ENCODE assay signal across 27 mouse cellular contexts in the genomic region with DNA sequence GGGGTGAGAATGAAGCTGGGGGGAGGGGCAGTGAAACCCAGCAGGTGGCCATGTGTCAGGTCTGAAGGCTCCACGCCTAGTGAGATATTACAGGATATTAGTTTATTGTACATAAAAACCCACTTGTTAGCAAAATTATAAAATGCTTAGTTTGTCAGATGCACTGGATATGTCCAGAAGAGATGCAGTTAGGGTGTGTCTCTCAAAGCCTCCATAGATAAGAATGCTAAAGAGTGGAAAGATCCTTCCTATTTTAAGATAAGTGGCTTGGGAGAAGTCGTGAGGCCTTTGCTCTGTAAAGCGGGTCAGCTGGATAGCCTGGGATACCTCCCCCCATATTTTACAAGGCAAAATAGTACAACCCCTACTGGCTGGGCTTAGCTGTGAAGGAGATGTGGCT. TPM values are rescaled to one million over a fixed set of nuclear protein-coding genes. Genes with fewer than 3 reads are reported as not detected.
DNase-seq lines count a peak whose midpoint lies in the region; ATAC-seq and TF ChIP-seq lines count a peak whose summit lies in the region.
"Had no signal": no experiment of that assay in that cellular context is flagged by ENCODE, and none has a peak within 500 bp of the region (broad histone marks: within the 10 kb centered on the region; RNA-seq: fewer than 3 reads in every experiment).

No protein-coding gene starts in this region.

- H3K27ac ChIP-seq in liver, embryonic 11.5 days (ENCODE audit: low read depth, low read length) = peak overlapping the region; percentile 58; the same call in 1 of the 2 replicates
- H3K27ac ChIP-seq in liver, postnatal 0 days (ENCODE audit: low read depth) = no peak overlapping the region
- H3K27ac ChIP-seq in MEL (ENCODE audit: control insufficient read depth, low read depth, low read length) = peak overlapping the region; percentile 73
- H3K27ac ChIP-seq in liver, embryonic 13.5 days = peak overlapping the region; percentile 68
- H3K27ac ChIP-seq in liver, embryonic 15.5 days (replicated peaks) = 0 out of 2 replicates have a peak overlapping the region, but pooled peaks have one; percentile 29
- H3K27ac ChIP-seq: embryonic facial prominence, embryonic 13.5 days; embryonic facial prominence, embryonic 15.5 days; forebrain, embryonic 10.5 days; forebrain, embryonic 12.5 days had no signal

- TF ChIP-seq POLR2A in MEL (IDR thresholded peaks at IDR 0.05; ENCODE audit: control insufficient read depth in 1 of 2, insufficient read depth in 1 of 2, low read depth in 1 of 2, low read length in 2 of 2, poor library complexity in 1 of 2) = no peak

- H3K36me3 ChIP-seq in liver, embryonic 11.5 days (ENCODE audit: control insufficient read depth, insufficient read depth, low read length) = no peaks in the 10 kb centered on the region
- H3K36me3 ChIP-seq in liver, postnatal 0 days (replicated peaks; ENCODE audit: insufficient read depth, low read length) = peaks cover 4% of the 10 kb centered on the region; the same call in 1 of the 2 replicates
- peaks cover 0 to 27% of the 10 kb centered on the region in 2 experiments; a peak in 2 of 4 replicates for H3K36me3 ChIP-seq in MEL (ENCODE audit: control insufficient read depth in 1 of 2, insufficient read depth in 2 of 2, low read length in 2 of 2)
- peaks cover 12% of the 10 kb centered on the region for H3K36me3 ChIP-seq in liver, embryonic 13.5 days
- H3K36me3 ChIP-seq in liver, embryonic 15.5 days (replicated peaks) = no peaks in the 10 kb centered on the region

- H3K4me2 ChIP-seq in liver, embryonic 11.5 days = peak overlapping the region; percentile 40
- H3K4me2 ChIP-seq in liver, postnatal 0 days (ENCODE audit: low read depth, low read length) = no peak overlapping the region
- peak overlapping the region; percentile 46 for H3K4me2 ChIP-seq in liver, embryonic 13.5 days
- H3K4me2 ChIP-seq in liver, embryonic 15.5 days = peak overlapping the region; percentile 31
- H3K4me2 ChIP-seq: embryonic facial prominence, embryonic 13.5 days; embryonic facial prominence, embryonic 15.5 days; forebrain, embryonic 12.5 days had no signal

- no peak for DNase-seq in liver, embryonic 11.5 days (ENCODE audit: low spot score)
- DNase-seq in liver, postnatal 0 days = no peak
- peak; percentile 49 for DNase-seq in MEL (ENCODE audit: low read depth, low spot score)
- DNase-seq in liver, embryonic 13.5 days = no peak
- DNase-seq in spleen, postnatal 36 days (ENCODE audit: low spot score in 2 of 2) = no peak
- no peak for DNase-seq in heart, postnatal 36 days
- DNase-seq: adrenal gland, adult 2 months; adrenal gland, postnatal 10 days; adrenal gland, postnatal 25 days; B cell, adult 2 months; cerebellum, adult 11-12 months; cerebellum, adult 2 months; cerebellum, adult 9-10 months; cerebellum, postnatal 10 days; cerebellum, postnatal 25 days; embryo, embryonic 11 days had no signal

- intact Hi-C loops in heart, postnatal 36 days (cut with DNase I) = no loop called here

- WGBS in liver, embryonic 11.5 days = 49% methylated on average over 3 of the region's 3 CpGs
- 58% methylated on average over 3 of the region's 3 CpGs for WGBS in liver, postnatal 0 days (ENCODE audit: insufficient replicate concordance)
- 22% methylated on average over 3 of the region's 3 CpGs for WGBS in liver, embryonic 13.5 days (ENCODE audit: insufficient replicate concordance)
- WGBS in liver, embryonic 15.5 days (ENCODE audit: insufficient replicate concordance) = 28% methylated on average over 3 of the region's 3 CpGs

- no peaks in the 10 kb centered on the region for H3K27me3 ChIP-seq in liver, embryonic 11.5 days (replicated peaks; ENCODE audit: control insufficient read depth, insufficient read depth, low read length)
- H3K27me3 ChIP-seq in liver, postnatal 0 days (ENCODE audit: insufficient read depth, low read length) = no peaks in the 10 kb centered on the region
- H3K27me3 ChIP-seq in MEL (ENCODE audit: control insufficient read depth in 1 of 2, insufficient read depth in 2 of 2, low read length in 2 of 2) = no peaks in the 10 kb centered on the region
- peaks cover 3% of the 10 kb centered on the region; the same call in 1 of the 2 replicates for H3K27me3 ChIP-seq in liver, embryonic 13.5 days
- H3K27me3 ChIP-seq in liver, embryonic 15.5 days = peaks cover 3% of the 10 kb centered on the region; the same call in 1 of the 2 replicates
- H3K27me3 ChIP-seq: embryonic facial prominence, embryonic 13.5 days; embryonic facial prominence, embryonic 15.5 days had no signal

- H3K9me3 ChIP-seq in liver, embryonic 11.5 days (ENCODE audit: control insufficient read depth, low read length) = no peaks in the 10 kb centered on the region
- no peaks in the 10 kb centered on the region for H3K9me3 ChIP-seq in liver, postnatal 0 days (ENCODE audit: low read length)
- no peaks in the 10 kb centered on the region for H3K9me3 ChIP-seq in MEL (replicated peaks; ENCODE audit: insufficient read depth, low read length)
- no peaks in the 10 kb centered on the region for H3K9me3 ChIP-seq in liver, embryonic 13.5 days (replicated peaks)
- H3K9me3 ChIP-seq in liver, embryonic 15.5 days (replicated peaks) = no peaks in the 10 kb centered on the region
- H3K9me3 ChIP-seq: embryonic facial prominence, embryonic 13.5 days; embryonic facial prominence, embryonic 15.5 days; forebrain, embryonic 10.5 days; forebrain, embryonic 12.5 days; G1E had no signal

- no peak for ATAC-seq in liver, embryonic 11.5 days (replicated peaks; ENCODE audit: low FRiP score)
- ATAC-seq in liver, postnatal 0 days = no peak
- no peak for ATAC-seq in liver, embryonic 13.5 days (ENCODE audit: low read depth)
- ATAC-seq in liver, embryonic 15.5 days (ENCODE audit: insufficient read depth) = no peak
- no peak for ATAC-seq in inflammation-experienced regulatory T-cells, adult 6 months
- ATAC-seq: CD4-positive, CD25-positive, alpha-beta regulatory T cell, adult 4 months; forebrain, embryonic 14.5 days; forebrain, embryonic 16.5 days had no signal

- no peak for TF ChIP-seq CTCF in liver, postnatal 0 days (IDR thresholded peaks at IDR 0.05; ENCODE audit: low read depth)
- TF ChIP-seq CTCF in MEL (IDR thresholded peaks at IDR 0.05 in 2 of 3, conservative IDR thresholded peaks at IDR 0.05 in 1 of 3; ENCODE audit: control insufficient read depth in 1 of 3, insufficient read depth in 1 of 3, low read depth in 2 of 3, low read length in 3 of 3, poor library complexity in 1 of 3, severe bottlenecking in 1 of 3) = no peak

- no peak overlapping the region for H3K4me3 ChIP-seq in liver, embryonic 11.5 days (ENCODE audit: low read depth, low read length)
- no peak overlapping the region for H3K4me3 ChIP-seq in liver, postnatal 0 days (ENCODE audit: low read depth, low read length)
- H3K4me3 ChIP-seq in MEL (ENCODE audit: control insufficient read depth in 1 of 2, insufficient read depth in 1 of 2, low read depth in 2 of 2, low read length in 2 of 2) = peak overlapping the region; percentile 16 to 26; a peak in 2 of 4 replicates
- H3K4me3 ChIP-seq in liver, embryonic 13.5 days (replicated peaks) = no peak overlapping the region
- H3K4me3 ChIP-seq in liver, embryonic 15.5 days (replicated peaks) = no peak overlapping the region
- H3K4me3 ChIP-seq: embryonic facial prominence, embryonic 13.5 days; embryonic facial prominence, embryonic 15.5 days; erythroblast, embryonic 14.5 days; forebrain, embryonic 10.5 days; forebrain, embryonic 12.5 days had no signal

- TF ChIP-seq EP300 in liver, postnatal 0 days (IDR thresholded peaks at IDR 0.05; ENCODE audit: low read depth) = no peak
- peak; percentile 71 to 76; a peak in 3 of 4 replicates for TF ChIP-seq EP300 in MEL (IDR thresholded peaks at IDR 0.05; ENCODE audit: low read depth in 1 of 2, low read length in 2 of 2)

- H3K9ac ChIP-seq in liver, embryonic 11.5 days (ENCODE audit: low read depth, low read length) = no peak overlapping the region
- H3K9ac ChIP-seq in liver, postnatal 0 days (replicated peaks) = no peak overlapping the region
- peak overlapping the region; percentile 30 for H3K9ac ChIP-seq in MEL (ENCODE audit: control insufficient read depth, low read depth, low read length, poor library complexity, severe bottlenecking)
- peak overlapping the region; percentile 50; the same call in 1 of the 2 replicates for H3K9ac ChIP-seq in liver, embryonic 13.5 days
- no peak overlapping the region for H3K9ac ChIP-seq in liver, embryonic 15.5 days
- H3K9ac ChIP-seq: embryonic facial prominence, embryonic 13.5 days; embryonic facial prominence, embryonic 15.5 days; forebrain, embryonic 12.5 days had no signal

- no peak for TF ChIP-seq RAD21 in MEL (IDR thresholded peaks at IDR 0.05; ENCODE audit: low read depth, low read length)

- H3K4me1 ChIP-seq in liver, embryonic 11.5 days (replicated peaks; ENCODE audit: control insufficient read depth, insufficient read depth, low read length) = peaks cover 22% of the 10 kb centered on the region
- H3K4me1 ChIP-seq in liver, postnatal 0 days (ENCODE audit: insufficient read depth) = peaks cover 22% of the 10 kb centered on the region
- peaks cover 25 to 27% of the 10 kb centered on the region in 2 experiments for H3K4me1 ChIP-seq in MEL (ENCODE audit: control insufficient read depth in 1 of 2, insufficient read depth in 2 of 2, low read length in 2 of 2)
- H3K4me1 ChIP-seq in liver, embryonic 13.5 days (replicated peaks) = peaks cover 56% of the 10 kb centered on the region
- peaks cover 51% of the 10 kb centered on the region for H3K4me1 ChIP-seq in liver, embryonic 15.5 days (replicated peaks)

- peaks cover 6% of the 10 kb centered on the region for H3K79me2 ChIP-seq in MEL (ENCODE audit: control insufficient read depth, insufficient read depth, low read length, poor library complexity)

RNA-seq across cellular contexts. Expression of a gene that starts 3.2 kb away (rescaled TPM):
- 15.0 TPM in 2 replicates for polyA plus RNA-seq in liver, embryonic 11.5 days (2014; fragmentation: Nextera tagmentation; extraction: Ambion mirVana)
- 11.7 and 11.8 TPM in 2 replicates for polyA plus RNA-seq in liver, postnatal 0 days (2015; fragmentation: Nextera tagmentation; extraction: Ambion mirVana)
- 7.4 and 7.8 TPM in 2 replicates for total RNA-seq in MEL (2012; rRNA removed)
- 10 to 100 TPM in 1 of 2 experiments, not detected in 1; 16.0 TPM for polyA plus RNA-seq in MEL (2012; ENCODE audit: insufficient read depth in 1 of 2, insufficient read length in 2 of 2, low read depth in 1 of 2, low replicate concordance in 2 of 2, missing spikeins in 1 of 2)
- 9.0 and 9.9 TPM in 2 replicates for polyA plus RNA-seq in liver, embryonic 13.5 days (2015; fragmentation: Nextera tagmentation; extraction: Ambion mirVana)
- polyA plus RNA-seq in liver, embryonic 15.5 days (2015; fragmentation: Nextera tagmentation; extraction: Ambion mirVana) = 9.1 and 10.4 TPM in 2 replicates
- 1 to 10 TPM; 2.0 to 5.0 (median 2.5) TPM for polyA plus RNA-seq in inflammation-experienced regulatory T-cells, adult 6 months (2017; shearing (Covaris generic))
- total RNA-seq in heart, postnatal 36 days (2021) = 10 to 100 TPM; 18.3 to 26.7 TPM

RNA-seq across cellular contexts. Expression of a gene that starts 17.3 kb away (rescaled TPM):
- 6.1 and 6.7 TPM in 2 replicates for polyA plus RNA-seq in liver, embryonic 11.5 days (2014; fragmentation: Nextera tagmentation; extraction: Ambion mirVana)
- polyA plus RNA-seq in liver, postnatal 0 days (2015; fragmentation: Nextera tagmentation; extraction: Ambion mirVana) = 1.3 and 1.6 TPM in 2 replicates
- total RNA-seq in MEL (2012; rRNA removed) = 13.5 and 17.9 TPM in 2 replicates
- 10 to 100 TPM in 1 of 2 experiments, not detected in 1; 14.2 TPM for polyA plus RNA-seq in MEL (2012; ENCODE audit: insufficient read depth in 1 of 2, insufficient read length in 2 of 2, low read depth in 1 of 2, low replicate concordance in 2 of 2, missing spikeins in 1 of 2)
- 2.0 and 3.0 TPM in 2 replicates for polyA plus RNA-seq in liver, embryonic 13.5 days (2015; fragmentation: Nextera tagmentation; extraction: Ambion mirVana)
- polyA plus RNA-seq in liver, embryonic 15.5 days (2015; fragmentation: Nextera tagmentation; extraction: Ambion mirVana) = 2.0 and 2.5 TPM in 2 replicates
- 1 to 10 TPM; 4.2 to 7.3 (median 7.3) TPM for polyA plus RNA-seq in inflammation-experienced regulatory T-cells, adult 6 months (2017; shearing (Covaris generic))
- 10 to 100 TPM; 14.1 to 17.0 TPM for total RNA-seq in heart, postnatal 36 days (2021)

RNA-seq across cellular contexts. Expression of a gene that starts 17.3 kb away (rescaled TPM):
- polyA plus RNA-seq in liver, embryonic 11.5 days (2014; fragmentation: Nextera tagmentation; extraction: Ambion mirVana) = 276 and 295 TPM in 2 replicates
- 103 and 104 TPM in 2 replicates for polyA plus RNA-seq in liver, postnatal 0 days (2015; fragmentation: Nextera tagmentation; extraction: Ambion mirVana)
- 1,806 and 1,842 TPM in 2 replicates for total RNA-seq in MEL (2012; rRNA removed)
- polyA plus RNA-seq in MEL (2012; ENCODE audit: insufficient read depth in 1 of 2, insufficient read length in 2 of 2, low read depth in 1 of 2, low replicate concordance in 2 of 2, missing spikeins in 1 of 2) = 100 to 1,000 TPM in 1 of 2 experiments, not detected in 1; 116 TPM
- polyA plus RNA-seq in liver, embryonic 13.5 days (2015; fragmentation: Nextera tagmentation; extraction: Ambion mirVana) = 141 and 148 TPM in 2 replicates
- polyA plus RNA-seq in liver, embryonic 15.5 days (2015; fragmentation: Nextera tagmentation; extraction: Ambion mirVana) = 79.8 and 80.2 TPM in 2 replicates
- 100 to 1,000 TPM in 1 of 3 experiments, 10 to 100 TPM in 2; 18.9 to 858 (median 48.2) TPM for polyA plus RNA-seq in inflammation-experienced regulatory T-cells, adult 6 months (2017; shearing (Covaris generic))
- 10 to 100 TPM; 56.4 to 65.9 TPM for total RNA-seq in heart, postnatal 36 days (2021)

Comparison
In these comparisons a context has a peak if more than half of its experiments do, and no peak if none do; other contexts are left out.
1. H3K9ac ChIP-seq: peak in MEL (single experiment) and liver, embryonic 13.5 days (single experiment); none in liver, embryonic 11.5 days (single experiment), liver, postnatal 0 days (single experiment) and liver, embryonic 15.5 days (single experiment).
2. H3K4me3 ChIP-seq: peak in MEL (2 of 2); none in liver, embryonic 11.5 days (single experiment), liver, postnatal 0 days (single experiment), liver, embryonic 13.5 days (single experiment) and liver, embryonic 15.5 days (single experiment).